Mouse (Mus musculus) olfactory bulb, adult 2 months (tissue): ENCODE data around the gene Zmat5. TPM values are rescaled to one million over a fixed set of nuclear protein-coding genes. Genes with fewer than 3 reads are reported as not detected.
"Not testable (repeated sequence)": the region's sequence is repeated elsewhere in the genome, so short reads cannot be mapped to it uniquely, and the experiment has no call there.

Experiments
- H3K27ac ChIP-seq: fragments of 200-500 bp; 2 replicates; pipeline ENCODE4 v1.5.1; 2012; ENCODE audit warnings: low read depth, low read length; ENCODE audit not compliant: insufficient read depth
- H3K4me1 ChIP-seq: fragments of 200-500 bp; 2 replicates; pipeline ENCODE4 v1.6.1; 2012; ENCODE audit warnings: low read length; ENCODE audit not compliant: control insufficient read depth, insufficient read depth
- H3K4me3 ChIP-seq: fragments of 200-500 bp; 2 replicates; pipeline ENCODE4 v1.5.1; 2012; ENCODE audit warnings: mild to moderate bottlenecking, low read depth, low read length, moderate library complexity; ENCODE audit not compliant: insufficient read depth
- CTCF ChIP-seq: fragments of 200-500 bp; IDR thresholded peaks from 2 replicates; pipeline ENCODE4 v1.5.1; 2012; ENCODE audit warnings: low read depth, mild to moderate bottlenecking, low read length, moderate library complexity; ENCODE audit not compliant: insufficient read depth
- POLR2A ChIP-seq: fragments of 200-500 bp; IDR thresholded peaks from 2 replicates; pipeline ENCODE4 v1.6.1; 2012; ENCODE audit warnings: mild to moderate bottlenecking, low read depth, low read length, moderate library complexity; ENCODE audit not compliant: insufficient read depth
- WGBS: fragments of 180-500 bp; shearing (Covaris S2); methylation state at CpG from one replicate; pipeline ENCODE4 v1.1.7; 2018; 5-methylcytosine and 5-hydroxymethylcytosine counted together
- polyA plus RNA-seq: library from polyadenylated mRNA; stranded (reverse); fragments of >200 nt; gene quantifications from 2 replicates; pipeline ENCODE4 v1.2.4, GENCODE M21; 2012; ENCODE audit warnings: low replicate concordance; ENCODE audit not compliant: missing spikeins, insufficient read depth, insufficient read length

Zmat5 gene
- polyA plus RNA-seq, 1 experiment, result not detected

DNA sequence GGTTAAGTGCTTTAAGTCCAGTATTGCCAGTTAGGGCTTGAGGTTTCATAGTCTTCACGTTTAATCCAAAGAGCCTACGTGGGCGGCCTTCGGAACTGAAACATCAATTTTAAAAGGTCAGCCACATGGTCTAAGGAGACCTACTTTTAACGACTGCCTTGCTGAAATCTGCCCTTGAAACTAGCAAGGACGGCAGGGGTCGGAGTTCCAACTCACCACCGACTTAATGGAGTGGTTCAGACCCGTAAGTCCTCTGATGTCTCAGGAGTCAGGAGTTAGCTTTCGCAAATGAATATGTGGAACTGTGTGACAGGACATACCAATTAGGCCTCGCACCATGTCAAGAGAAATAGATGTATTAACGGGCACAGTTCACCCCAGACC lies 798 bp upstream of the Zmat5 start:
- Histone ChIP-seq H3K4me1 (peaks cover 4% of the 10 kb centered on the region; the same call in 1 of the 2 replicates), H3K27ac (peak overlapping the region; percentile 97), H3K4me3 (peak overlapping the region; percentile 98)
- TF ChIP-seq POLR2A (no peak), CTCF (no peak)
- WGBS, result 3% methylated on average over 12 of the region's 12 CpGs

DNA sequence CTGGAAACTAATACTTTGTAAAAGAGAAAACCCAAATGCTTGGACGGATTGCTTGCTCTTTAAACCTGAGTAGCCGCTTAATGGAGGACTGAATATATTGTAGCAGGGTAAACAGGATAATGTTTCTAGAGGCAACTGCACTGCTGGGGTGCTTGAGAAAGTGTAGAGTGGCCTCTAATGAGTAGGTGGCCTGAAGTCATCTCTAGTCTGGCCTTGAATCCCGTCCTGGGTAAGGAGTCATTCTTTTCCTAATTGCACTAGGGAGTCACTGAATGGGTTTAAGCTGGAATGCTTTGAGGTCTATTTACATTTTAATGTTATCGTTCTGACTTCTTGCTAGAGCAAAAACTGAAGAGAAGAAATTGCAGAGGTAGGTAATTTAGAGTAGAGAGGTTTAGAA lies 700 bp downstream of the Zmat5 start:
- Histone ChIP-seq H3K4me3 (peak overlapping the region; percentile 63), H3K4me1 (peaks cover 4% of the 10 kb centered on the region; the same call in 1 of the 2 replicates), H3K27ac (no peak overlapping the region)
- no peak for TF ChIP-seq CTCF
- TF ChIP-seq POLR2A, result no peak
- WGBS, result 4% methylated on average over 4 of the region's 4 CpGs

DNA sequence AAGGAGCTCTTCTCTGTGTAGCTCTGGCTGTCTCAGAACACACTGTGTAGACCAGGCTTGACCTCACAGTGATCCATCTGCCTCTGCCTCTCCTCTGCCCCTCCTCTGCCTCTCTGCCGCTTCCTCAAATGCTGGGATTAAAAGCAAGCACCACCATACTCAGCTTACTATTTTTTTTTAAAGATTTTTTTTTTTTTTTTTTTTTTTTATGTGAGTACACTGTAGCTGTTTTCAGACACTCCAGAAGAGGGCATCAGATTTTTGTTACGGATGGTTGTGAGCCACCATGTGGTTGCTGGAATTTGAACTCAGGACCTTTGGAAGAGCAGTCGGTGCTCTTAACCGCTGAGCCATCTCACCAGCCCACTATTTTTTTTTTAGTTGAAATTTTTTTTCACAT lies 5.7 kb downstream of the Zmat5 start:
- WGBS, result 85% methylated on average over 4 of the region's 4 CpGs
- H3K4me1 ChIP-seq, H3K4me3 ChIP-seq: not testable (repeated sequence)

DNA sequence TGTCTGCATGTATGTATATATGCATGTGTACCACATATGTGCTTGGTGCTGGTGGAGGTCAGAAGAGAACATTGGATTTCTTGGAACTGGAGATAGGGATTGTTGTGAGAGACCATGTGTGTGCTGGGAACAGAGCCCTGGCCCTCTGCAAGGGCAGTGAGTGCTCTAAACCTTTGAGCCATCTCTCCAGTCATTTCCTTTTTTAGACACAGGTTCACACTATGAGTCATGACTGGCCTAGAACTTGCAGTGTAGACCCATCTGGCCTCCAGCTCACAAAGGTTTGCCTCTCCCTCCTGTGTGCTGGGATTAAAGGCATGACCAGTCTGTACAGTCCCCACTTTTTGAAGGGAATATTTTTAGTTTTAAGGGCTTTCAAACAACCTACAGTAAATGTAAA lies 8.3 kb downstream of the Zmat5 start:
- Histone ChIP-seq H3K4me3 (no peak overlapping the region), H3K27ac (no peak overlapping the region), H3K4me1 (no peaks in the 10 kb centered on the region)
- no peak for TF ChIP-seq POLR2A

More for the DNA sequence above, 5.7 kb downstream of the Zmat5 start:
- H3K27ac ChIP-seq, result not testable (repeated sequence)

DNA sequence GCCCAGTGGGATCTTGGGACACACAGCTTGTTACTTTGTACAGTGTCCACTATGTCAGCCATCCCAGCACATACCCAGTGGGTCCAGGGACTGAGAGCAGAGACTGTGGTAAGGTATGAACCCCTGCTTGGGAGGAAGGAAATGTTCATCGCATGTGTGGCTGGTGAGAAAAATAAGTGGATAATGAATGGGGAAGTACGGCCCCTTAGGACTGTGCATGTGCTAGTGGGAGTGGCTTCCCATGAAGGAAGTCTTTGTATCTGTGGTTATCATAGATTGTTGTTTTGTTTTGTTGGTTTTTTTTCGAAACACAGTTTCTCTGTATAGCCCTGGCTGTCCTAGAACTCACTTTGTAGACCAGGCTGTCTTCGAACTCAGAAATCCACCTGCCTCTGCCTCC lies 10.2 kb downstream of the Zmat5 start:
- WGBS, result 89% methylated on average over 4 of the region's 4 CpGs
- TF ChIP-seq POLR2A, result no peak
- no peak for TF ChIP-seq CTCF
- Histone ChIP-seq H3K27ac (no peak overlapping the region), H3K4me3 (no peak overlapping the region), H3K4me1 (peaks cover 6% of the 10 kb centered on the region)

DNA sequence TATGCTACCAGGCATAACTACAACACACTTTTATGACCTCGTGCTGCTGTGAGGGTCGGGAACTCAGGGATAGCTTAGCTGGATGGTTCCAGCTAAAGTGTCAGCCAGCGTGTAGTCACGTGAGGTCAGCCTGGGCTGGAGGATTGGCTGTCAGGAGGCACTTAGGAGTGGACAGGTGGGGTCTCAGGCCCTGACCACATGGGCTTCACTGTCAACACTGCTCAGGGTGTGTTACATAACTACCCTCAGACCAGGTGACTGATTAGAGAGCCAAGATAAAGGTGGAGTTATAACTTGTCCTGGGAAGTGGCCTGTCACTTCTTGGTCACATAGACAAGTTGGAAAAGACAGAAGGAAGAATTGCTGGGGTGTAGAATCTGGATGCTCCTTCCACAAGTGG lies 11.1 kb downstream of the Zmat5 start:
- WGBS, result 91% methylated on average over 4 of the region's 4 CpGs
- TF ChIP-seq POLR2A (no peak), CTCF (no peak)
- peaks cover 6% of the 10 kb centered on the region for H3K4me1 ChIP-seq
- H3K27ac ChIP-seq, result no peak overlapping the region
- no peak overlapping the region for H3K4me3 ChIP-seq

DNA sequence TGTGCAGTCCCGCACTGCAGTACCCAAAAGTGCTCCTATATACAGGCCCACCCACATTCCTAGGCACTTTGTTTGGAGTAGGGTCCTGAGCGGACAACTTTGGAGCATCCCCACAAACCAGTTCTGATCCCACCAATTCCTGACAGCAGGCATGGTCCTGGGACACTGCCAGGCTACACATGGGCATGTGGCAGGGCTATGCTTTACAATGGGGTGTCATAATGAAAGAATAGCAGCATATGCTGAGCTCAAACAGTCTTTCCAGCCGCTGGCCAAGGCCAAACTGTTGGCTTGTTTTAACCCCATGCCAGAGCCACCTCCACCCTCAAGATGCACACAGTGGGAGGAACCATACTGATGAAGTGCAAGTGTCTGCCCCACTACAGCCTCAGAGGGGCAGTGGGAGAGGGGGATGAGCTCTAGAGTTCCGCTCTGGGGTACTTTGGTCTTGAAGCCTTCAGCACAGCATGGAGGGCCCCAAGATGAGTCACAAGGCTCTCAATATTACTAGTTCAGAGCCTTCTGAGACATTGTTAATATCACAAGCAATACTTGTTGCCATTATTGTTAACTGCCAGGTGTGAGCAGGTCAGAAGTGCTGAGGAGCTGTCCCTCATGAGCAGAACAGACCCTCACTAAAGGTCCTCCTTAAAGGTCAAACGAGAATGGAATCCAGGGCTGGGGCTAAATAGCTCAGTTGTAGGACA lies 12.2 kb downstream of the Zmat5 start:
- TF ChIP-seq POLR2A, result no peak
- no peak for TF ChIP-seq CTCF
- H3K27ac ChIP-seq, result no peak overlapping the region
- peaks cover 12% of the 10 kb centered on the region for H3K4me1 ChIP-seq
- H3K4me3 ChIP-seq, result no peak overlapping the region
- WGBS, result 89% methylated on average over 5 of the region's 5 CpGs

DNA sequence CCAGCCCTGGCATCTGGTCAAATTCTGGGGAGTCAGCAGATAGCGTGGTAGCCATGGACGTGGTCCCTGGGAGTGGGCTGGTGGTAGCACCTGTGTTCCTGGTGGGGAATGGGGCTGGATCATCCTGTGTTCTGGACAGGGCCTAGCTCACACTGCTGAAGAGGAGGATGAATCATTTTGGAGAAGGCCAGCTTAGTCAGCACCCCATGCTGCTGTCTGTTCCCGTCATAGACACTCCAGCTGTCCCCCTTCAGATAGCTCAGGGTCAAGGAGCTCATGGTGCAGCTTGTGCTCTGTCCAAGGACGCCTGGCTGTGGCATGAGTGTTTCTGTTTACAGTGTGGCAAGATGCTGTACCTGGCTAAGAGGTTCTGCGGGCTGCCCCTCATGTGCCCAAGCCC lies 14.1 kb downstream of the Zmat5 start:
- WGBS, result 85% methylated on average over 5 of the region's 5 CpGs
- H3K27ac ChIP-seq, result no peak overlapping the region

DNA sequence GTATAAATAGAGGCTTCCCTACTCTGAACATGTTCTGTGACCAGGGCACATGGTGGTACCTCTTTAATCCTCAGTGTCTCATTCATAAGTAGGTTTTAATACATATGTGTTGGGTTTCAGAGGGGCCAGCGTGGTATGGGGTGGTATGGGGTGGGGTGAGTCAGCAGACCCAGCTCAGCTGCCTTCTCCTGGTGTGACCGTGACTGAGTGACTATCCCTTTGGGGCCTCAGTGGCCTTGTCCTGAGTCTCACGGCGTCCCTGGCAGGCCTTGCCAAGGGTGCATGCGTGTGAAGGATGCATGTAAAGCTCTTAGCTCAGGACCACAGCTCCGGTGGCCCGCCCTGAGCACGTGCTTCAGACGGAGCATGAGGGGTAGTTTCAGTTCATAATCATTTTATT lies 15.5 kb downstream of the Zmat5 start:
- no peak for TF ChIP-seq POLR2A
- TF ChIP-seq CTCF, result no peak
- WGBS, result 98% methylated on average over 9 of the region's 9 CpGs
- no peak overlapping the region for H3K4me3 ChIP-seq
- H3K27ac ChIP-seq, result no peak overlapping the region
- peaks cover 12% of the 10 kb centered on the region for H3K4me1 ChIP-seq

More for the DNA sequence above, 14.1 kb downstream of the Zmat5 start:
- TF ChIP-seq POLR2A (no peak), CTCF (no peak)
- Histone ChIP-seq H3K4me3 (no peak overlapping the region), H3K4me1 (peaks cover 12% of the 10 kb centered on the region)

DNA sequence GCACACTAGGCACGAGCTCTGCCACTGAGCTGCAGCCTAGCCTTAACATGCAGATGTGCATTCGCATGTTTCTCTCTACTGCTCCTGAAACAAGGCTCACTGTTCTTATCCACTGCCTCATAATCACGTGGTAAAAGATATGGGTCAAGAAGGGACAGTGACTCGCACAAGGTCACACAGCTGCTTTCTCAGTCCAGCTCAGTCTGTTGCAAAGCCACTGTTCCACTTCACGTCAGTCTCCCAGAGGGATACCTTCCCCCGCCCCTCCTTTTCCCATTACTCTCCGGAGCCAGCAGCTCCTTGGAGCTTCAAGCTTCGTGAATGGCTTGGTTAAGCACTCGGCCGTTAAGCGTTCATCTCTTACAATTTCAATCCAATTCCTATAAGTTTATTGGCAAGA lies 15.9 kb downstream of the Zmat5 start:
- no peak overlapping the region for H3K27ac ChIP-seq
- no peak overlapping the region for H3K4me3 ChIP-seq
- WGBS, result 76% methylated on average over 11 of the region's 11 CpGs
- TF ChIP-seq CTCF (no peak), POLR2A (no peak)
- H3K4me1 ChIP-seq, result peaks cover 12% of the 10 kb centered on the region
